Mouse (Mus musculus): ENCODE data around the gene Sult2a5.

Sult2a5 gene

DNA sequence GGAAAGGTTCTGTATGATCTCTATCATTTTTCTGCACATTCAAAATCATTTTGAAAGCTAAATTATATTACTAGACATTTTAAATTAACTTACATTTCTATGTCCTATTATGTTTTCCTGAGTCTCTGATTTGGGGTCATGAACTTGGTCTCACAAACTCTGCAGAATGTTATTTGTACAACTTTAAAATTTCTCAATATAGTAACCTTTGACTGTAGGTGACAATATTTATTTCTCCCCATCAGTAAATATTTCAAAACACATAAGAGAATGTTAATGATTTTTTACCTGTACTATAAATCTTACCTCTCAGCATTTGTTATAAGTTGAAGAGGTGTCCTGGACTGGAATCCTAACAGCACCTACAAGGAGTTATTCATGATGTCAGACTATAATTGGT is at the start of gene Sult2a5:
TSS of gene Sult2a5 (plus strand) at position 301 of the 400 bp plus-strand sequence.
- DNase-seq (ENCODE audit: low read depth): no peak

Data from NIH3T3 (cell line).